Mouse (Mus musculus) gastrocnemius, postnatal 4 days (tissue): ENCODE data around the gene Sectm1b. TPM values are rescaled to one million over a fixed set of nuclear protein-coding genes. Genes with fewer than 3 reads are reported as not detected.
"Not testable (repeated sequence)": the region's sequence is repeated elsewhere in the genome, so short reads cannot be mapped to it uniquely, and the experiment has no call there.

ENCODE experiments used
- DNase-seq, 2 experiments: peaks; one replicate each; pipeline ENCODE4 v3.0.0; 2021 to 2022; ENCODE audit warnings: low spot score in 2 of 2, mixed read lengths in 2 of 2
- total RNA-seq, 2 experiments: library from RNA; stranded (reverse); gene quantifications; 2 replicates each; pipeline ENCODE4 v1.2.3; 2021

Gene Sectm1b
- total RNA-seq, 2 experiments from 2014 or later: not detected

DNA sequence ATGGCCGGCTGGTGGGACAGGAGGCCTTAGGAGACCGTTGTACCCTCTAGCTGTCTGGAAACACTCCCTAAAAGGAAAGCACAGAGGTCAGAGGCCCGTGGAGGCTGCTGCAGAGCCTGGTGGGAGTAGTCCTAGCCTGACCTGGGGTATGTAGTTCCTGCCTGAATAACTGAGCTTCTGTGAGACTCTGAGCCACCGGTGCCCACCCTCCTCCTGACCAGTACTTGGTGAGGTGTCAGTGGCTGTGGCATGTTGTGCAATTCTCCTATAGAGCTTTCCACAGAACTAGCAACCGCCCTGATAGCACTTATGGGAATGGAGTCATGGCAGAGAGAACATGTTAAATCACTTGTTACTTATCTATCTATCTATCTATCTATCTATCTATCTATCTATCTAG, 12.3 kb upstream of the Sectm1b start:
- no peak for DNase-seq

GRCm38 (mm10) chr11:121069662-121070061, 6.3 kb upstream of the Sectm1b start:
- DNase-seq: not testable (repeated sequence)

DNA sequence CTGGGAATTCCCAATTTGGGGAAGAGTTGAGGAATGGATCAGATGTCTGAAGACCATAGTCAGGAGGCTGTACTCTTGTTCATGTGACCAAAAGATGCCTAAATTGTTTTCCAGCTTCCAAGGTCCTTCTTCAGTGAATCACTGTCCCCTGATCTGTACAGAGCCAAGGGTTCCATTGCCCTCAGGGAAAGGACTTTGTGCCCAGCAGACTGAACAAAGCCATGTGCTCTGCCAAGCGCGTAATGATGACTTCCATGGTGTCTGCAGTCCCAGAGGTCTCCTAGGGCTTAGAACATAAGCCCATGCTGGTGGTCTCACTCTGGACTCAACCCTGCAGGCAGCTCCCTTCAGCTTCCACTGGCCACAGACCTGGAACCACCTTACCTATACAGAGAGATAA, 4.5 kb upstream of the Sectm1b start:
- no peak for DNase-seq

- no peak for DNase-seq
Measured at GRCm38 (mm10) chr11:121064197-121064596, 828 bp upstream of the Sectm1b start.

- DNase-seq: no peak
Measured at GRCm38 (mm10) chr11:121061615-121062014, 1.8 kb downstream of the Sectm1b start.

DNA sequence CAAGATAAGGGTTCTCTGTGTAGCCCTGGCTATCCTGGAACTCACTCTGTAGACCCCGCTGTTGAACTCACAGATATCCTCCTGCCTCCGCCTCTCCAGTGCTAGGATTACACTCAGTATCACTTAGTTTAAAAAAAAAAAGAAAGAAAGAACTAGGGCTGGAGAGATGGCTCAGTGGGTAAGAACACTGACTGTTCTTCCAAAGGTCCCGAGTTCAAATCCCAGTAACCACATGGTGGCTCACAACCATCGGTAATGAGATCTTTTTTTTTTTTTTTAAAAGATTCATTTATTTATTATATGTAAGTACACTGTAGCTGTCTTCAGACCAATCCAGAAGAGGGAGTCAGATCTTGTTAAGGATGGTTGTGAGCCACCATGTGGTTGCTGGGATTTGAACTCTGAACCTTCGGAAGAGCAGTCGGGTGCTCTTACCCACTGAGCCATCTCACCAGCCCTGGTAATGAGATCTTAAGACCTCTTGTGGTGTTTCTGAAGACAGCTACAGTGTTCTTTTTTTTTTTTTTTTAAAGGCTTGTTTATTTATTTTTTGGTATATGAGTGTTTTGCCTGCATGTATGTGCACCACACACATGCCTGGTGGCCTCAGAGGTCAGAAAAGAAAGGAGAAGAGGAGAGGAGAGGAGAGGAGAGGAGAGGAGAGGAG, 2.8 kb downstream of the Sectm1b start:
- not testable (repeated sequence) for DNase-seq

DNA sequence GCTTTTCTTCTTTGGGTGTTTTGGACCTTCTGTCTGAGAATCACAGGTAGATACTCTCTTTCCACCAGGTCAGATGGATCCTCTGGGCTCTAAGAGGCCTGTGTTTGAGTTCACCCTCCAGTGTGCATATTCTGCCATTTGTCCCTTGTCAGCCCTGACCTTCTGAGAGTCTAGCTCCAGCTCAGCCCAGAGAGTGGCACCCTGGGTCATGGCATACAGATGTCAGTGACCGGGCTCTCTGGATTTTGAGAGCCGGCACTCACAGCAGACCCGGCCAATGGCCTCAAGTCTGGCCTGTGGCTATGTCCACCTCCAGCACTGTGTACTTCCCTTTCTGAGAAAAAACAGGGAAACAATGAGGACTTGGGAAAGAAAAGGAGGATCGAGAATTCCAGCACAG, 3.9 kb downstream of the Sectm1b start:
- DNase-seq: no peak

DNA sequence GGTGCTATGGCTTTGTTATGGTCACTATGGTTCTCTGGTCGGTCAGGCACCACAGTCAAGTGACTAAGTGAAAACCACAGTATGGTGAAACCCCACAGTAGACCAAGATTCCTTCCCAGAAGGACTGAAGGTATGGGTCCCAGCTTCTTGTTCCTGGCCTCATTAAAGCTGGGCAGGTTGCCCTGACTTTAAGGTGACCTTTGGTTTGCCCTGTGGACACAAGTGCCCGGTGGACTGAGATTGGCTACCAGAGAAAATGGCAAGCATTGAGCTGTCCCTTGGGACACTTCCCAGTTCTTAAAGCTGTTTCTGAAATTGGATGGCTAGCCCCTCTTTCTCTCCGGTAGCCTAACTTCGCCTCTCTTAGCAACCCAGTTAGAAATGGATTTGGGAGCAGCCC, 4.4 kb downstream of the Sectm1b start:
- DNase-seq: no peak

- no peak for DNase-seq
Measured at GRCm38 (mm10) chr11:121058122-121058521, 5.2 kb downstream of the Sectm1b start.

DNA sequence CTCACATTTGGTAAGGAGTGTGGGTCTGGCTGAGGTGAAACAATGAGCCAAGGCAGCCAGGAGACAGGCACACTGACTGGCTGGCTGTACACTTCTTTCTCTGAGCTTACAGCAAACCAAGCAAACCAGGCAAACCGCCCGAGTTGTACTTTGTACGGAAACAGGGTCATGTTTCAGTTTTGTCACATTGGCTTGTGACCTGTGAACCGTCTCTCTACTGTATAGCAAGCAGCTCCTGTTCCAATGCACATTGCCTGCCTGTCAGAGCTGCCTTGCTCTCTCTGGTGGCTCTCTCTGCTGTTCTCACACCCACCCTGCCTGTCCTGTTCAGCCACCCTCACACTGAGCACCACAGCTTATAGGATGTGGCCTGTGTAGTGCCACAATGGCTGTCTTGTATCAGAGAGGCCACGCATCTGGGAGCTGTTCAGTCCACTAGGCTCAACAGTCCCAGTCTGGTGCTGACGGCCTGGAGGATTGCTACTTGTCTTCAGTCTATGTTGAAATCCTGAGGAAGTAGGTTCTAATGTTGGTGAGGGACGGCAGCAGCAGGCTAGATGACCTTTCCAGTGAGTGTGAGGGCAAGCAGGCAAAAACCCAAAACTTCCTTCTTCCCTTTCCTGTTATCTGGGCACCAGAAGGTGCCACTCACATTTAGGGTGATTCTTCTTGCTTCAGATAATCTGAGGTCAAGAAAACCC, 6.7 kb downstream of the Sectm1b start:
- DNase-seq: no peak

DNA sequence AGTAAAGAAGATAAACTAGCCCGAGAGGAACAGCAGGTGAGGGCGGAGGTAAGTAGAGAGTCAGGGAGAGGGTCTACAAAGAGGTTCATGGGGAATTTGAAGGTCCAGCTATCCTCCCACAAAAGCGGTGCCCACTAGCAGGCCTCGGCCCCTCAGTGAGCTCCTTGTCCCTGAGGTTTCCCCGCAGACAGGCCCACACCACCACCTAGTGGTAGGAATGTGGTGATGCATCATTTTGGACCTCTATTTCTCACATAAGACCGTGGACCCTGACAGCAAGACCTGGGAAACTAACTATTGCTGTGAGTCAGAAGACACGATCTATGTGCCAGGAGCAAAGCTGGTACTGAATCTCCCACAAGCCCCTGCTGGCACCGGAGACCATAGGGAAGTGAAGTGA, 9.8 kb downstream of the Sectm1b start:
- peak; percentile 69 to 79 for DNase-seq

DNA sequence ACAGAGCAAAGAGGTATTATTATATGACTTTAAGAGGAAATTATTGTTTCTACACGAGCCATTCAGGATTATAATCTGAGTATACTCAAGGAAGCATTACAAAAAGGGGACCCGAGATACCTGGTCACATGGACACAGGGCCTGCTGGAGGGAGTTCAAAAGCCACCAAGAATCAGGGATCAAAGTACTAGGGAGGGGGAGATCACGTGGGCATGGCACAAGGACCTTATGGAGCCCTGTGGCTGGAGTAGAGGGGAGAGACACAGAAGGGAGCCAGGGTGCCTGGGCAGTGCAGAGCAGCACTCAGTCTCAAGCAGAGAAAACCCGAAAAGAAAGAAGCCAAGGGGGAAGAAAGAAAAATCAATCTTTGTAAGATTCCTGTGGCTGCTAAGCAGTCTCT, 11.0 kb downstream of the Sectm1b start:
- no peak for DNase-seq

DNA sequence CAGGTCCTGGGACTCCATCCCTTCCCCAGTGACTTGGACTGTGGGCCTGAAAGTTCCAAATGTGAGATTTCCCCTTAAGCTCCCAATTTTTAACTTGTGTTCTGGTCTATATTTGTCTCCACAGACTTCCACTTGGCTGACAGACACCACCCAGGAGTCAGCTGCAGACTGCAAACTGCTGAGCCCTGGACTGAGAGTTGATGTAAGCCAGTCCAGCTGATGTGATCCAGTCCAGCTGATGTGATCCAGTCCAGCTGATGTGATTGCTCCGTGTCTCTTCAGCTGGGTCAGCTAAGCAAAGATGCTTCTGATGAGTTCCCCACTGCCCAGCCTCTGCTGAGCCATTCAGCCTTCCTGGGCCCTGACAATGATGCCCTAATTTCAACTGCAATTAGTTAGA, 11.6 kb downstream of the Sectm1b start:
- DNase-seq: no peak

GRCm38 (mm10) chr11:121049840-121050239, 13.5 kb downstream of the Sectm1b start:
- DNase-seq: no peak

DNA sequence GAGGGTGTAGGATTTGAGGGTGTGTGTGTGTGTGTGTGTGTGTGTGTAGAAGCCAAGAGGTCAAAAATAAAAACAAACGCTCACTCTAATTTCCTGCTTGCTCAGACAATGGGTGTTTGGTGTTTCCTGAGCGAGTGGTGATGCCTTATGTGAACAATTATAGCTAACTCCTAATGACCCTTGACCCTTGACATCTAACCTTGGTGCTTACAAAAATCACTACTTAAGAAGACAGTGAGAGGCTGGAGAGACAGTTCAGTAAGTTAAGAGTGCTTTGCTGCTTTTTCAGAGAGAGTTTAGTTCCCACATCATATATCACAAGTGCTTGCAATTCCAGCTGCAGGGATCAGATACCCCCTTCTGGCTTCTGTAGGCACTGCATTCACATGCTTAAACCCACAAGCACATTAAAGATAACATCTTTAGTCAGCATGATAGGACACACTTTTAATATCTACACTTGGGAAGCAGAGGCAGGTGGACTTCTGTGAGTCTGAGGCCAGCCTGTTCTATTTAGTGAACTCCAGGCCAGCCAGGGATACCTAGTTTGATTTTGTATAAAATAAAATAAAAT, 15.5 kb downstream of the Sectm1b start:
- DNase-seq: no peak

GRCm38 (mm10) chr11:121045286-121045685, 18.1 kb downstream of the Sectm1b start:
- DNase-seq: no peak

DNA sequence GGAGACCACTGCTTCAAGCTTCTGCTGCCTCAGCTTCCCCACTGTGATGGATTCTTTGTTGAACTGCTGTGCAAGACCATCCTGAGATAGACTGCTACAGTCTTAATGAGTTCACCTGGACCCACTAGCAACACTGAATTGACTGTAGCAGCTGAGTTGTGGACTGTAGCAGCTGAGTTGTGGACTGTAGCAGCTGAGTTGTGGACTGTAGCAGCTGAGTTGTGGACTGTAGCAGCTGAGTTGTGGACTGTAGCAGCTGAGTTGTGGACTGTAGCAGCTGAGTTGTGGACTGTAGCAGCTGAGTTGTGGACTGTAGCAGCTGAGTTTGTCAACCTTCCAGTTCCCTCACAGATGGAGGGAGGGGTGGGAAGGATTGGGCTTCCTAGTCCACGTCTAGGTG, 20.3 kb downstream of the Sectm1b start:
- not testable (repeated sequence) for DNase-seq

DNA sequence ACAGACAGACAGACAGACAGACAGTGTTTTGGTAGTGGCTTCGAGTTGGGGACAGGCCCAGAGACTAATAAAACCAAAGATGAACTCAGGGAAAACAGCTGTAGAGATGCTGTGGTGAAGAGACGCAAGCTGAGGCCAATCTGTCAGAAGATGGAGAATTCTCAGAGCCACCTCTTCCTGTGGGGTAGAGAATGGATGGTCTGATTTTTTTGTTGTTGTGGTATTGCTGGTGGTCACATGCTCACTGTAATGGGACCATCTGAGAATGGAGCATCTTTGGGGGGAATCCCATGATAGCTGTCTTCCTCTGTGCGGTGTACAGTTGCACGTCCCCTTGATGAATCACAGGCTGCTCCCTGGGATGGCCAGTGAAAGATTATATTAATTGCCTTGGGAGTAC, 20.9 kb downstream of the Sectm1b start:
- DNase-seq: no peak

DNA sequence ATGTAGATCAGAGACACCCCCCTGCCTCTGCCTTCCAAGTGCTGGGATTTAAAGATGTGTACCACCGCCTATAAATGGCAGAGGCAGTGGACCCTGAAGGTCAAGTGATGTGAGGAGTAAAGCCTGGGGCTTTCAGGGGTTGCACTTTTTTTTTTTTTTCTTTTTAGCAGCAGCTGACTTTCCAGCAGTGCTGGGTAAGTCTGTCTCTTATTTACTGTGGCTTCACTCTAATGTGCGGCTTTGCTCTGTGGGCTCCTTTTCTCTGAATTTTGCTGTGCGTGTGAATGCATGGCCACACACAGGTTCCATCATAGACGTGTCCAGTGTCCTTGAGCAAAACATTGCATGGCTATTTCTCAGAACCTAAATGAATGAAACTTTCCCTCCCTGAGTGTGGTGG, 21.7 kb downstream of the Sectm1b start:
- no peak for DNase-seq

- peak; percentile 73 to 84 for DNase-seq
Measured at GRCm38 (mm10) chr11:121041212-121041611, 22.2 kb downstream of the Sectm1b start.

GRCm38 (mm10) chr11:121039302-121039701, 24.1 kb downstream of the Sectm1b start, which contains the start of gene Cd7:
Gene Cd7, minus strand, starts transcription at chr11:121039418.
- DNase-seq: no peak
